Mouse (Mus musculus): ENCODE measurements around the gene Armh3. TPM values are rescaled to one million over a fixed set of nuclear protein-coding genes. Genes with fewer than 3 reads are reported as not detected.

Gene Armh3
- 17.7 TPM for total RNA-seq (2023)

GRCm38 (mm10) chr19:45997785-45998693 is at the start of gene Armh3:
Gene Armh3, minus strand, starts transcription at chr19:45998488.

GRCm38 (mm10) chr19:46044993-46045695 is 46.9 kb upstream of the Armh3 start, which contains the start of gene Ldb1:
Gene Ldb1, minus strand, starts transcription at chr19:46045214.

GRCm38 (mm10) chr19:46044271-46044992 is 46.1 kb upstream of the Armh3 start, which contains the start of gene Pprc1:
Gene Pprc1, plus strand, starts transcription at chr19:46044886.

DNA sequence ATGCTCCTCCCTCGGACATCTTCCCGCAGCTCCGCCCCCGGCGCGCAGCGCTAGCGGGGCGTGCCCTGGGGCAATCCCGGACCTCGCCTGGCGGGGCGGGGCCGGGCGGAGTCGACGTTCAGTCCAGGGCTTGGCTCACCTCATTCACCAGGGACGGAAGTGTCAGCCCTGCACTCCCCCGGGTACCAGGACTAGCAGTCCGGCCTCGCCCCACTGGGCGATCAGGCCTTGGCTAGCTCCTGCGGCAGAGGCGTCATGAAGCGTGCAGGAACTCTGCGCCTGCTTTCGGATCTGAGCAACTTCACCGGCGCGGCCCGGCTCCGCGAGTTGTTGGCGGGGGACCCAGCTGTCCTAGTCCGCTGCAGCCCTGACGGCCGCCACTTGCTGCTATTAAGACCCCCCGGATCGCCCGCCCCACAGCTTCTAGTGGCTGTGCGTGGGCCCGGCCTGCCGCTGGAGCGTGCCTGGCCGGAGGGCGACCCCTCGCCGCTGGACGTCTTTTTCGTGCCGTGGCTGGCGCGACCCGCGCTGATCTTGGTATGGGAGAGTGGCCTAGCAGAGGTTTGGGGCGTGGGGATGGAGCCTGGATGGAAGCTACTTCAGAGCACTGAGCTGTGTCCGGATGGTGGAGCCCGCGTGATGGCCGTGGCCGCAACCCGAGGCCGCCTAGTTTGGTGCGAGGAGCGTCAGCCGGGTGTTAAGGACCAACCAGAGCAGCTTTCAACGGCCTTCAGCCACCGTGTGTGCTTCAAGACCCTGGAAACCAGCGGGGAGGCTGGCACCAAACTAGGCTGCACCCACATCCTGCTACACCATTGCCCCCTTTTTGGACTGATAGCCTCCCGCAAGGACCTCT is 5.3 kb upstream of the Armh3 start, which contains the start of gene Hps6:
TSS of gene Hps6 (plus strand) at position 138 of the 856 bp plus-strand sequence.

GRCm38 (mm10) chr19:45815831-45816405 is 182.4 kb downstream of the Armh3 start, which contains the start of gene Kcnip2:
Gene Kcnip2, minus strand, starts transcription at chr19:45816061.

DNA sequence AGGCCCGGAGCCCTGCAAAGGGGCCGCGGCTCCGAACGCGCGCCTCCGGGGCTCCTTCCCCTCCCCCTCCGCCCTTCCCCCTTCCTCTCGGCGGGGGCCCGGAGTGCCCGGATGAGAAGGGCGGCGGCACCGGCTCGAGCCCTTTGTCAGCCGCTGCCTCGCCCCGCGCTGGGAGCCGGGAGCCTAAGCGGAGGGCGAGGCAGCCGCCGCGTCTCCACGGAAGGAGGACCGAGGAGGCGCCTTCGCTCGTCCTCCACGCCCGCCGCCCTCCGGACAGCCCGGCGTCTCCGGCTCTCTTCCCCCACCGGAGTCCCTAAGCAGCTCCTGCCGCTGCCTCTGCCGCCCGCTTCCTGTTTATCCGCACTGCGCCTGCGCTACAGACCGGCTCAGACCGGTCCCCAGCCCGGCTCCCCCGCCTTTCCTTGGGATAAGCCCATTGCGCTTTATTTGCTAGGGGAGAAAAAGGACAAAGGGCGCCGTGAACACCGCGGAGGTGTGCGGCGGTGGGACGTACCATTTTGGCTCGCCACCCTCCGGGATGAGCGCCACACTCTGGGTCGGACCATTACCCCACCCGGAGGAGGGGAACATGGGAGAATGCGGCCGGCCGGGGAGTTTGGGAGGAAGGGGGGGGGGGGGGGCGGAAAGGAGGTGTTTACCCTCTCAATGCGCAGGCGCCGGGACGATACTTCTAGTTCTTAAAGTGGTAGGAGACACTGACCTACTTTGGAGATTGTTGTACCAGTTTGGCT is 214.9 kb downstream of the Armh3 start, which contains the start of gene Mgea5:
TSS of gene Mgea5 (minus strand) at position 657 of the 752 bp plus-strand sequence.

Other genes starting within 250 kb of the Armh3 start
- gene Npm3, start 248.9 kb downstream of the Armh3 start, total RNA-seq (2023) = 49.4 TPM
- 400 TPM for gene Mgea5, start 214.7 kb downstream of the Armh3 start, total RNA-seq (2023)
- gene Kcnip2, start 182.4 kb downstream of the Armh3 start, total RNA-seq (2023) = 21.6 TPM
- gene Hps6, start 5.0 kb upstream of the Armh3 start, total RNA-seq (2023) = 4.5 TPM
- gene Pprc1, start 46.4 kb upstream of the Armh3 start, total RNA-seq (2023) = 95.8 TPM
- gene Ldb1, start 46.7 kb upstream of the Armh3 start, total RNA-seq (2023) = 374 TPM
- gene Nolc1, start 77.4 kb upstream of the Armh3 start, total RNA-seq (2023) = 73.9 TPM
- gene Elovl3, start 133.4 kb upstream of the Armh3 start, total RNA-seq (2023) = not detected
- not detected for gene Pitx3, start 149.8 kb upstream of the Armh3 start, total RNA-seq (2023)
- 97.0 TPM for gene Gbf1, start 154.0 kb upstream of the Armh3 start, total RNA-seq (2023)